Mouse (Mus musculus): ENCODE measurements at regions not wholly inside any gene's neighbourhood (a gene's known extent, or its start where the extent isn't known, plus 50 kb on each side); places are given as distances from the start of the nearest gene placed in this dataset.

DNA sequence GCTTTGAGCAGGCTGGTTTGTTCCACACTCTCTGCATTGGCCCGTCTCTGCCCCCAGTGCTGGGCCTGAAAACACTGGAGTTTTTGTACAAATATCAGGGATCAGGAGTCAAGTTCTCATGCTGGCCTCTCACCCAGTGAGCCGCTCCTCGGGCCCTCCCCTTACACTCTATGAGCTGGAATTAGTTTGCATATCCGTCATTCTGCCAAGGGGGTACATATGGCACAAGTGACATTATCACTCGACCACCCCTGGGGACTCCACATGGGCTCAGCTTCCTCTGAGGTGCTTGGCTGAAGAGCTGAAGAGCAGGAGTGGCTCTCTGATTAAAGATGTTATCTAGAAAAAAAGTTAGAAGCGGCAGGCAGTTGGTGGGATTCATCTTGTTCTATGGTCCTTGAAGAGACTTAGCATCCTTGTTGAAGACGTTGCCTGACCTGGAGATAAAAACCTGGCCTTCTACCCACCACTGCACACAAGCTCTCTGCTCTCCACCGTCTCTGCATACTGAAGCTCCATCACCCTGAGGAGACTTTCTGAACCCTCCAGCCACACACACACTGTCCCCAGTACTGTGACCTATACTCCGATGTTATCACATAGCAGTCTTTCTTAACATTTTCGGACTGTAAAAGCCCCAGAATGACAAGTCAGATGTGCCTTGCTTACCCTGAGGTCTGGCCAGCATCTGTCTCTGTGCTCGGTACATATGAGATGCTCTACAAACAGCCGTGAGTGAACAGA, 144.2 kb downstream of the Setd4 start:
- TF ChIP-seq EP300 (IDR thresholded peaks at IDR 0.05) (no peak), CTCF (IDR thresholded peaks at IDR 0.05) (no peak)
- no peaks in the 10 kb centered on the region for H3K36me3 ChIP-seq (ENCODE audit: insufficient read depth, low read length)
- ATAC-seq (no peak), DNase-seq (ENCODE audit: low spot score) (no peak)
- no peak overlapping the region for H3K4me2 ChIP-seq (replicated peaks; ENCODE audit: low read depth, low read length)
- 0 out of 2 replicates have a peak, but pooled peaks cover 4% of the 10 kb centered on the region for H3K4me1 ChIP-seq (ENCODE audit: insufficient read depth, low read depth, low read length)
- 56% methylated on average over 12 of the region's 12 CpGs for WGBS
- H3K9me3 ChIP-seq (ENCODE audit: low read length), result no peaks in the 10 kb centered on the region
- no peaks in the 10 kb centered on the region for H3K27me3 ChIP-seq (replicated peaks; ENCODE audit: insufficient read depth, low read length)
- no peak overlapping the region for H3K9ac ChIP-seq (replicated peaks; ENCODE audit: low read depth)
- no peak overlapping the region for H3K27ac ChIP-seq (ENCODE audit: low read length)
- H3K4me3 ChIP-seq (ENCODE audit: low read depth, low read length), result no peak overlapping the region

GRCm38 (mm10) chr16:93458598-93459496, 145.0 kb downstream of the Setd4 start:
- Histone ChIP-seq H3K9ac (replicated peaks; ENCODE audit: low read depth) (no peak overlapping the region), H3K4me3 (ENCODE audit: low read depth, low read length) (no peak overlapping the region), H3K9me3 (ENCODE audit: low read length) (no peaks in the 10 kb centered on the region), H3K27ac (ENCODE audit: low read length) (no peak overlapping the region), H3K4me1 (ENCODE audit: insufficient read depth, low read depth, low read length) (0 out of 2 replicates have a peak, but pooled peaks cover 4% of the 10 kb centered on the region), H3K4me2 (replicated peaks; ENCODE audit: low read depth, low read length) (no peak overlapping the region), H3K27me3 (replicated peaks; ENCODE audit: insufficient read depth, low read length) (no peaks in the 10 kb centered on the region), H3K36me3 (ENCODE audit: insufficient read depth, low read length) (no peaks in the 10 kb centered on the region)
- ATAC-seq (no peak), DNase-seq (ENCODE audit: low spot score) (no peak)
- TF ChIP-seq CTCF (IDR thresholded peaks at IDR 0.05) (no peak), EP300 (IDR thresholded peaks at IDR 0.05) (no peak)
- 41% methylated on average over 24 of the region's 25 CpGs for WGBS

GRCm38 (mm10) chr16:93458011-93458585, 145.8 kb downstream of the Setd4 start:
- no peak overlapping the region for H3K27ac ChIP-seq (ENCODE audit: low read length)
- 79% methylated on average over 20 of the region's 20 CpGs for whole genome bisulfite sequencing

DNA sequence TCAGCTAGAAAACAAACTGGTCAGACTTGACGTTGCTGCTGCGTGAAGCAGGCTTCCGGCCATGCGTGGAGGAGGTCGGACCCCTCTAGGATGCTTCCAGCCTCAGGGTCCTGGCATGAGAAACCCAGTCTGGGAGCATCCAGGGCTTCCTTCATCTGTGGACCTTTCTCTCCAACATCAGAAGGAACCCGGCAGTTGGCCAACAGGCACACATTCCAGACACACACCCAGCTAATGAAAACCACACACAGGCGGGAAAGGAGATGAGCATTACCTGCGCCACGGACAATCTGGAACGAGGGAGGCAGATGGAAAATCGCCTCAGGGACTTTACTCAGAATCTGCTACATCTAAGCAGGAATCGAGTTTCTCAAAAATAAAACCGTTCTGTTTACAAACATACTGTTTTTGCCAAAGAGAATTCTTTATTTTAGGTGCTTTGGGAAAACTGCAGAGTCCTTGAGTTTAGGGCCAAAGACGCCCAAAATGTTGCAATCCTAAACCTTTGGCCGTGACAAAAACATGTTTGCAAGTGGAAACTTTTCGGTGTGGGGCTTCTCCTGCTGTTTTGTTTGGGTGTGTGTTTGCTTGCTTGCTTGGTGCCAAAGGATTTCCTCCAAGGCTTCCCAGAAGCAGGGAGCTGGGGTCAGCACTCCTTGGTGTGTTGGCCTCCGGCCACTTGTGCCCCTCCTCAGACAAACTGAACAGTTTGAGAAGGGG, 147.0 kb downstream of the Setd4 start:
- Histone ChIP-seq H3K36me3 (ENCODE audit: insufficient read depth, low read length) (no peaks in the 10 kb centered on the region), H3K4me3 (ENCODE audit: low read depth, low read length) (no peak overlapping the region), H3K4me1 (ENCODE audit: insufficient read depth, low read depth, low read length) (0 out of 2 replicates have a peak, but pooled peaks cover 4% of the 10 kb centered on the region), H3K27ac (ENCODE audit: low read length) (no peak overlapping the region), H3K4me2 (replicated peaks; ENCODE audit: low read depth, low read length) (no peak overlapping the region), H3K9me3 (ENCODE audit: low read length) (no peaks in the 10 kb centered on the region), H3K9ac (replicated peaks; ENCODE audit: low read depth) (no peak overlapping the region), H3K27me3 (replicated peaks; ENCODE audit: insufficient read depth, low read length) (no peaks in the 10 kb centered on the region)
- WGBS, result 56% methylated on average over 17 of the region's 17 CpGs
- ATAC-seq (no peak), DNase-seq (ENCODE audit: low spot score) (peak; percentile 39)
- TF ChIP-seq CTCF (IDR thresholded peaks at IDR 0.05) (no peak), EP300 (IDR thresholded peaks at IDR 0.05) (no peak)

More at GRCm38 (mm10) chr16:93458011-93458585, 145.8 kb downstream of the Setd4 start:
- H3K9ac ChIP-seq (replicated peaks; ENCODE audit: low read depth), result no peak overlapping the region
- no peaks in the 10 kb centered on the region for H3K27me3 ChIP-seq (replicated peaks; ENCODE audit: insufficient read depth, low read length)
- no peak overlapping the region for H3K4me2 ChIP-seq (replicated peaks; ENCODE audit: low read depth, low read length)
- H3K9me3 ChIP-seq (ENCODE audit: low read length), result no peaks in the 10 kb centered on the region
- no peak for DNase-seq (ENCODE audit: low spot score)
- 0 out of 2 replicates have a peak, but pooled peaks cover 4% of the 10 kb centered on the region for H3K4me1 ChIP-seq (ENCODE audit: insufficient read depth, low read depth, low read length)
- no peak for ATAC-seq
- H3K36me3 ChIP-seq (ENCODE audit: insufficient read depth, low read length), result no peaks in the 10 kb centered on the region
- TF ChIP-seq EP300 (IDR thresholded peaks at IDR 0.05) (no peak), CTCF (IDR thresholded peaks at IDR 0.05) (no peak)
- no peak overlapping the region for H3K4me3 ChIP-seq (ENCODE audit: low read depth, low read length)

- DNase-seq (ENCODE audit: low spot score), result peak; percentile 94
- Histone ChIP-seq H3K4me3 (ENCODE audit: low read depth, low read length) (no peak overlapping the region), H3K4me1 (ENCODE audit: insufficient read depth, low read depth, low read length) (no peaks in the 10 kb centered on the region), H3K9me3 (ENCODE audit: low read length) (no peaks in the 10 kb centered on the region), H3K36me3 (ENCODE audit: insufficient read depth, low read length) (no peaks in the 10 kb centered on the region), H3K27me3 (replicated peaks; ENCODE audit: insufficient read depth, low read length) (no peaks in the 10 kb centered on the region), H3K9ac (replicated peaks; ENCODE audit: low read depth) (no peak overlapping the region), H3K27ac (ENCODE audit: low read length) (no peak overlapping the region), H3K4me2 (replicated peaks; ENCODE audit: low read depth, low read length) (no peak overlapping the region)
- peak; percentile 66 for ATAC-seq
- 20% methylated on average over 8 of the region's 8 CpGs for WGBS
- TF ChIP-seq CTCF (IDR thresholded peaks at IDR 0.05) (peak; percentile 99), EP300 (IDR thresholded peaks at IDR 0.05) (no peak)
Observed at GRCm38 (mm10) chr16:93454080-93454997, 149.5 kb downstream of the Setd4 start.

All from lung, postnatal 0 days (tissue).